Comparison of ENCODE assay signal across 12 mouse cellular contexts in genomic region chr5:115464408-115465115, GRCm38 (mm10). TPM values are rescaled to one million over a fixed set of nuclear protein-coding genes. Genes with fewer than 3 reads are reported as not detected.
"Had no signal": no experiment of that assay in that cellular context is flagged by ENCODE, and none has a peak within 500 bp of the region (broad histone marks: within the 10 kb centered on the region; RNA-seq: fewer than 3 reads in every experiment).

No protein-coding gene starts in this region.

- ATAC-seq: liver, postnatal 0 days; midbrain, embryonic 13.5 days had no signal

- DNase-seq: kidney, adult 8-10 months; kidney, postnatal 25 days; liver, embryonic 13.5 days; liver, postnatal 0 days; right cerebral cortex, postnatal 14 days; thymus, postnatal 4 days had no signal

- H3K27me3 ChIP-seq: limb, embryonic 15.5 days; midbrain, embryonic 13.5 days; stomach, embryonic 15.5 days had no signal

- H3K4me1 ChIP-seq: limb, embryonic 15.5 days; midbrain, embryonic 13.5 days; stomach, embryonic 15.5 days had no signal

- H3K27ac ChIP-seq: left cerebral cortex, adult 2 months; limb, embryonic 15.5 days; liver, embryonic 13.5 days; midbrain, embryonic 13.5 days; stomach, embryonic 15.5 days had no signal

- H3K4me3 ChIP-seq: left cerebral cortex, adult 2 months; limb, embryonic 15.5 days; liver, embryonic 13.5 days; midbrain, embryonic 13.5 days; stomach, embryonic 15.5 days had no signal

- H3K4me2 ChIP-seq: limb, embryonic 15.5 days; liver, embryonic 13.5 days; midbrain, embryonic 13.5 days; stomach, embryonic 15.5 days had no signal

- H3K36me3 ChIP-seq: limb, embryonic 15.5 days; liver, embryonic 13.5 days; midbrain, embryonic 13.5 days; stomach, embryonic 15.5 days had no signal

- H3K9ac ChIP-seq: limb, embryonic 15.5 days; liver, embryonic 13.5 days; liver, postnatal 0 days; midbrain, embryonic 13.5 days; stomach, embryonic 15.5 days had no signal

- H3K9me3 ChIP-seq: limb, embryonic 15.5 days; liver, embryonic 13.5 days; midbrain, embryonic 13.5 days; stomach, embryonic 15.5 days had no signal

RNA-seq across cellular contexts. Expression of gene Pla2g1b, which starts 1.5 kb away (rescaled TPM):
- polyA plus RNA-seq: limb, embryonic 11.5 days; limb, embryonic 15.5 days; liver, embryonic 13.5 days; liver, postnatal 0 days; midbrain, embryonic 13.5 days; midbrain, postnatal 0 days had no signal
